Mouse (Mus musculus) heart, postnatal 0 days (tissue): ENCODE measurements around the gene Zswim4. TPM values are rescaled to one million over a fixed set of nuclear protein-coding genes. Genes with fewer than 3 reads are reported as not detected.

Source experiments
- ATAC-seq: fragments of 200-750 bp; cut with Nextera tagmentation; 2 replicates; pipeline ENCODE4 v1.8.0; 2017; ENCODE audit warnings: low read depth, moderate number of reproducible peaks, moderate library complexity; ENCODE audit not compliant: insufficient read depth
- DNase-seq: peaks from one replicate; pipeline ENCODE4 v3.0.0-alpha.2; 2016; ENCODE audit warnings: low spot score
- H3K27ac ChIP-seq: fragments of 300-500 bp; sonication (generic); 2 replicates; pipeline ENCODE4 v1.5.1; 2014; ENCODE audit warnings: low read depth, mild to moderate bottlenecking
- H3K27me3 ChIP-seq: fragments of 300-500 bp; sonication (generic); 2 replicates; pipeline ENCODE4 v1.6.1; 2014; ENCODE audit warnings: low read length, mixed read lengths; ENCODE audit not compliant: control insufficient read depth, insufficient read depth
- H3K36me3 ChIP-seq: fragments of 300-500 bp; sonication (generic); replicated peaks from 2 replicates; pipeline ENCODE4 v1.6.1; 2014; ENCODE audit warnings: low read length, mixed read lengths; ENCODE audit not compliant: control insufficient read depth, insufficient read depth
- H3K4me1 ChIP-seq: fragments of 300-500 bp; sonication (generic); 2 replicates; pipeline ENCODE4 v1.6.1; 2014; ENCODE audit warnings: antibody characterized with exemption; ENCODE audit not compliant: control insufficient read depth, insufficient read depth
- H3K4me2 ChIP-seq: fragments of 300-500 bp; sonication (generic); 2 replicates; pipeline ENCODE4 v1.6.1; 2014; ENCODE audit warnings: low read depth, mild to moderate bottlenecking, low read length, moderate library complexity
- H3K4me3 ChIP-seq: fragments of 300-500 bp; sonication (generic); 2 replicates; pipeline ENCODE4 v1.5.1; 2014; ENCODE audit warnings: low read depth, low read length
- H3K9ac ChIP-seq: fragments of 300-500 bp; sonication (generic); replicated peaks from 2 replicates; pipeline ENCODE4 v1.6.1; 2014; ENCODE audit warnings: low read depth, low read length, mixed read lengths
- H3K9me3 ChIP-seq: fragments of 300-500 bp; sonication (generic); replicated peaks from 2 replicates; pipeline ENCODE4 v1.6.1; 2016; ENCODE audit warnings: low read length; ENCODE audit not compliant: control insufficient read depth
- CTCF ChIP-seq: IDR thresholded peaks from 2 replicates; pipeline ENCODE4 v1.5.1; 2016; ENCODE audit warnings: antibody characterized with exemption, control low read depth, low read depth
- EP300 ChIP-seq: IDR thresholded peaks from 2 replicates; pipeline ENCODE4 v1.6.1; 2016; ENCODE audit warnings: antibody characterized with exemption, low read depth
- WGBS: fragments of 180-500 bp; shearing (Covaris S2); extraction: QIAGEN DNeasy Blood & Tissue Kit; methylation state at CpG from one replicate; pipeline ENCODE4 v1.1.7; 2014; 5-methylcytosine and 5-hydroxymethylcytosine counted together
- polyA plus RNA-seq: library from polyadenylated mRNA; unstranded; fragments of >200 nt; fragmentation: Nextera tagmentation; extraction: Ambion mirVana; gene quantifications from 2 replicates; pipeline ENCODE4 v1.2.1, GENCODE M21; 2015
- total RNA-seq: library from RNA; depleted of rRNA; stranded (reverse); fragments of >200 nt; gene quantifications from 2 replicates; pipeline ENCODE4 v1.2.3, GENCODE M21; 2014; ENCODE audit warnings: low replicate concordance

Zswim4 gene
- total and polyA plus RNA-seq, 2 experiments from 2014 or later, result 4.6 to 23.8 TPM

DNA sequence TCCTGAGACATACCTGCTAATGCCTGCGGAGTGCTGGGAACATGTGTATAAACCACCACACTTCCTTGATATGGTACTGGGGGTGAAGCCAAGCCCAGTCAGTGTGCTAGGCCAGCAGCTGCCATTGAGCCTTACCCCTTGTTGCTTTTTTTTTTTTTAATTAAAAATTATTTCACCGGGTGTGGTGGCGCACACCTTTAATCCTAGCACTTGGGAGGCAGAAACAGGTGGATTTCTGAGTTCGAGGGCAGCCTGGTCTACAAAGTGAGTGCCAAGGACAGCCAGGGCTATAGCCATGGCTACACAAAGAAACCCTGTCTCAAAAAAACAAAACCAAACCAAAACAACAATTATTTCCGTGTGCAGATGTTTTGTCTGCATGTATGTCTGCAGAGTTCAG, 31.8 kb downstream of the Zswim4 start:
- Histone ChIP-seq H3K4me2 (no peak overlapping the region), H3K4me1 (peaks cover 43% of the 10 kb centered on the region), H3K9me3 (no peaks in the 10 kb centered on the region), H3K27me3 (no peaks in the 10 kb centered on the region), H3K36me3 (peaks cover 50% of the 10 kb centered on the region), H3K4me3 (no peak overlapping the region), H3K27ac (peak overlapping the region; percentile 99; the same call in 1 of the 2 replicates), H3K9ac (no peak overlapping the region)
- no peak for TF ChIP-seq EP300
- no peak for TF ChIP-seq CTCF
- no peak for DNase-seq
- WGBS, result 88% methylated on average over 5 of the region's 5 CpGs
- no peak for ATAC-seq

DNA sequence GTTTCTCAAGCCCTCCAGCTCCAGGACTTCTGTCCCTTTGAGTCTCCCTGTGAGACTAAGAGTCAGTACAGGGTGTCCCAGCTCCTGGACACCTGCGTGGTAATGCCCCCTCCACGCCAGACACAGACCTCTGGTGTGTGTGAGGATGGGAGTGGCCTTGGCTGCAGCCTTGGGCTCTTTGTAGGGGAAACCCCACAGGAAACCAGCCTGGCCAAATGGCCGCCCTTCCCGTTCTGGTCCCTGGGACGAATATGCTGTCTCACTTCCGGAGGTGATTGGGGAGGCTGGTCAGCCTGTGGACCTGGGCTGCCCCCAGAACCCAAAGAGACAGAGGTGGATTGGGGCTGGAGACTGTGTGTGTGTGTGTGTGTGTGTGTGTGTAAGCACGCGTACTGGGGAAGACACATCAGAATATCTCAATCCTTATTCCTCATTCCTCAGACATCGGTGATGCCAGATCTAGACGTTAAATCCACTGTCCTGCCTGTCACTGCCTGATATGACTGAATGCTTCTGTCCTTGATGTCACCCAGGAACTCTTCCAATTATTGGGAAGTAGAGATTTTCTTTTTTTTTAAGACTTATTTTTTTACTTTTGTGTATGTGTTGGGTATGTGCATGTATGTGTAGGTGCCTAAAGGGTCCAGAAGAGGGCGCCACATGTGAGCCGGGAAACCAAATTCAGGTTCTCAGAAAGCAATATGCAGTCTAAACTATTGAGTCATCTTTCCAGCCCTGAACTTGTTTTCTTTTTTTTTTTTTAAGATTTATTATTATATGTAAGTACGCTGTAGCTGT, 32.7 kb downstream of the Zswim4 start:
- peak; percentile 96 for TF ChIP-seq EP300
- TF ChIP-seq CTCF, result peak; percentile 46
- Histone ChIP-seq H3K4me2 (peak overlapping the region; percentile 85), H3K9ac (peak overlapping the region; percentile 90), H3K4me3 (peak overlapping the region; percentile 79), H3K27ac (peak overlapping the region; percentile 99), H3K9me3 (no peaks in the 10 kb centered on the region), H3K36me3 (peaks cover 41% of the 10 kb centered on the region), H3K4me1 (peaks cover 45% of the 10 kb centered on the region), H3K27me3 (no peaks in the 10 kb centered on the region)
- peak; percentile 52 for ATAC-seq
- WGBS, result 37% methylated on average over 13 of the region's 13 CpGs
- DNase-seq, result peak; percentile 85

DNA sequence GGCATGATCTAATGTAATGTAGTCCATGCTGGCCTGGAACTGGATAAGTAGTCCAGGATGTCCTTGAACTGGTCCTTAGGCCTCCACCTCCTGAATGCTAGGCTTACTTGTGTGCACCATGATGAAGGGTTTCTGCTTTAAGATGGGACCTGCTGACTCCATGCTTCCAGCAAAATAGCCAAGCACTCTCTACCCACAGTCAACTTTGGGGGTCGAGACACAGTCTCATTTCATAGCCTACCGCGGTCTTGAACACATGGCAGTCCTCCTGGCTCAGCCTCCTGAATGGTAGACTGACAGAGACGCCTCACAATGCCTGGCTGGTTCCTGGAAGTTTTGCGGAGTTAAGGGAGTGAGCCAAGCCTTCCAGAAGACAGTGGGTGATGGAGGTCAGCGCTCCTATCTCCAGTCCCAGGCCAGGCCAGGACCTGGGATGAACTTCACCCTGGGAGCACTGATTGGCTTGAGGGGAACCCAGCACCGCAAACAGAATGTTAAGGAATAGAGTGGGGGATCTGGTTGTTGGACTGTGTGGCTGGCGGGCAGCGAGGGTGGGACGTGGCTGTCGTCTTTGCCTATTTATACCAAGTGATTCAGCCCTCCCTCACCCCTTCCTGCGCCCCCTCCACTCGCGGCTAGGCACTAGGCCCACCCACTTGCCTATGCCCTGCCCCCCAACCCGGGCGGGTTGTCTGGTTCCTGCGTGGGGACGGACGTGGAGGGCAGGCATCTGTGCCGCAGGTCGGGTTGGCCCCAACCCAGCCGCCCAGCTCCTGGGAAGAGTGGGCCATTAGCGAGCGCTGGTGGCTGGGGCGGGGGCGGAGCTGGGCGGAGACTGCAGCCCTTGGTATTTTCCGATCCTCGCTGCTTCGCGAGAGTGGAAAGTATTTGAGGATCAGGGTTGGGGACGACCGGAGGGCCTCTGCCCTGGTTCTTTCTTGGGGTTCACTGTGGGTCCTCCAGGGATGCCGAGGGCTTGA, 33.6 kb downstream of the Zswim4 start:
- 3% methylated on average over 33 of the region's 34 CpGs for WGBS
- Histone ChIP-seq H3K4me2 (peak overlapping the region; percentile 85), H3K4me1 (peaks cover 45% of the 10 kb centered on the region), H3K9me3 (no peaks in the 10 kb centered on the region), H3K9ac (peak overlapping the region; percentile 90), H3K27ac (peak overlapping the region; percentile 99), H3K27me3 (no peaks in the 10 kb centered on the region), H3K4me3 (peak overlapping the region; percentile 79), H3K36me3 (peaks cover 32% of the 10 kb centered on the region)
- TF ChIP-seq EP300, result no peak
- TF ChIP-seq CTCF, result no peak
- ATAC-seq (peak; percentile 66), DNase-seq (peak; percentile 87)

DNA sequence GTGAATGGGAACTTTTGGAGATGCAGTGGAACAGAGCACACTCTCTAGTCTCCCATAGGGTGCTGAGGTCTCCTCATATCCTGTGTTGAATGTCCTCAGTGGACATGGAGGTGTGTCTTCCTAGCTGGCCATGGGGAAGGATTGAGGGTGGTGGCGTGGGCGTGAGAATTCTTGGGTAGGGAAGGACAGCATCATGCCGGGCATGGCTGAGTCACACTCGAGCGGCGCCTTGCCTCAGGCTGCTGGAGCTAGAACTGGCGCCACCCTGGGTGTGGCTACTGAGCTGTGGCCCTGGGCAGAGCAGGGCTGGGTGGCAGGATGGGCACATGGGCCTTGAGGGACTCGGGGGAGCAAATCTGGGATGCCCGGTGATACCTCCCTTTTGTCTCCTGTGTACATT, 34.4 kb downstream of the Zswim4 start:
- no peak for TF ChIP-seq CTCF
- peak; percentile 30; the same call in 1 of the 2 replicates for TF ChIP-seq EP300
- peak overlapping the region; percentile 79 for H3K4me3 ChIP-seq
- H3K9me3 ChIP-seq, result no peaks in the 10 kb centered on the region
- no peak for DNase-seq
- H3K36me3 ChIP-seq, result peaks cover 26% of the 10 kb centered on the region
- peak overlapping the region; percentile 90 for H3K9ac ChIP-seq
- no peaks in the 10 kb centered on the region for H3K27me3 ChIP-seq
- H3K4me2 ChIP-seq, result peak overlapping the region; percentile 85
- WGBS, result 43% methylated on average over 9 of the region's 9 CpGs
- no peak for ATAC-seq
- H3K27ac ChIP-seq, result peak overlapping the region; percentile 99
- H3K4me1 ChIP-seq, result peaks cover 45% of the 10 kb centered on the region

DNA sequence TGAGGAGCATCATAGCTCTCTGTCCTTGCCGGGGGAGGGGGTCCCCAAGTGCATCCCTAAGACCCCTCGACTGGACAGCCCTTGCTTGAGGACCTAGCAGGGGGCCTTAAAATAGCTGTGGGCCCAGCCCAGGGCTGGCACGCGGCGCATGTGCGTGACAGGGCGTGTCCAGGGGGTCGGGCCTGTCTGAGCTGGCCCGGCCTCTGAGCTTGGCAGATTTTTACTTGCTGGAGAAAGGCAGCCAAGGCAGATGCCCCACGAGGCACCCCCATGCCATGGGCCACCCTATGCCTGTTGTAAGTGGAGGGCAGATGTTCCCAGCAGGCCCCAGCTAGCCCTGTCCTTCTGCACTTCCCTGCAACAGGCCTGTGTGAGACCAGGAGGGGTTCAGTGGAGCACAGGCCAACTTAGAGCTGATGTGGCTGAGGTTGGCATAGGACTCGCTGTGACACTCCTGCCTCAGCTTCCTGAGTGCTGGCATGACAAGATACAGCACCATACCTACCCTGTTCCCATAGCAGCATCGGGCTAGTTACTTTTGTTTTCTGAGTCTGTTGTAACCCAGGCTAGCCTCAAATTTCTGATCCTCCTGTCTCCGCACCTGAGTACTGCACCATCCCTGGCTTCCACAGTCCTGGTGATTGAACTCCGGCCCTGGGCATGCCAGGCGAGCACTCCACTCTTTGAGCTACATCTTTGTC, 35.2 kb downstream of the Zswim4 start:
- Histone ChIP-seq H3K27me3 (no peaks in the 10 kb centered on the region), H3K4me3 (peak overlapping the region; percentile 79), H3K4me1 (peaks cover 41% of the 10 kb centered on the region), H3K27ac (peak overlapping the region; percentile 99), H3K9ac (peak overlapping the region; percentile 90), H3K4me2 (peak overlapping the region; percentile 85), H3K9me3 (no peaks in the 10 kb centered on the region), H3K36me3 (peaks cover 18% of the 10 kb centered on the region)
- ATAC-seq (peak; percentile 20), DNase-seq (peak; percentile 71)
- WGBS, result 25% methylated on average over 15 of the region's 15 CpGs
- TF ChIP-seq CTCF, result no peak
- TF ChIP-seq EP300, result no peak; the same call in 1 of the 2 replicates
